Mouse (Mus musculus) gastrocnemius, adult 8-10 months (tissue): ENCODE data around the gene Spon2. TPM values are rescaled to one million over a fixed set of nuclear protein-coding genes. Genes with fewer than 3 reads are reported as not detected.

Experiments
- DNase-seq, 2 experiments: peaks; one replicate each; pipeline ENCODE4 v3.0.0; 2022; ENCODE audit warnings: low spot score in 2 of 2
- total RNA-seq, 4 experiments: library from RNA; stranded (reverse); gene quantifications; 2 replicates each; pipeline ENCODE4 v1.2.4; 2022

The Spon2 gene
- total RNA-seq = 1 to 10 TPM in 2 of 4 experiments, under 1 TPM in 2; 0.67 to 1.1 (median 0.88) TPM

DNA sequence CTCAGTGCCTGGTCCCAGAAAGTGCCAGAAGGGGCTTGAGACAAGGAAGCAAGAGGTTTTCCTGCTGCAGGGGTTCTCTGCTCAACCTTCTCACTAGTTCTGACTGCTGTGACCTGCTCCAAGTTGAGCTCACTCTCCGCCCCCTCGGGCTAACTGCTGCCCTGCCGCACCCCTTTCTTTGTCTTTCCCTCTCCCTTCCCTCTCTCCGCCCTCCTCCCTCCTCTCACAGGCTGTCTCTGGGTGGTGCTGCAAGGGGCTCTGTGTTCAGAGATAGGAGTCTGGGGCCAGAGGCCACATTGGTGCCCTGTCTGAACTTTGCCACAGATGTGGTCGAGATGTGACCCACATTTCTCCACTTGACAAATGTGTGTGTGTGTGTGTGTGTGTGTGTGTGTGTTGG, at the start of gene Spon2:
Gene Spon2, minus strand, starts transcription at position 375 of the 400 bp plus-strand sequence.
- DNase-seq = no peak

- DNase-seq = no peak
These were observed 36.2 kb upstream of the Spon2 start for GRCm38 (mm10) chr5:33254416-33254815.

- DNase-seq = no peak
These were observed 29.9 kb upstream of the Spon2 start for GRCm38 (mm10) chr5:33248186-33248585.

DNA sequence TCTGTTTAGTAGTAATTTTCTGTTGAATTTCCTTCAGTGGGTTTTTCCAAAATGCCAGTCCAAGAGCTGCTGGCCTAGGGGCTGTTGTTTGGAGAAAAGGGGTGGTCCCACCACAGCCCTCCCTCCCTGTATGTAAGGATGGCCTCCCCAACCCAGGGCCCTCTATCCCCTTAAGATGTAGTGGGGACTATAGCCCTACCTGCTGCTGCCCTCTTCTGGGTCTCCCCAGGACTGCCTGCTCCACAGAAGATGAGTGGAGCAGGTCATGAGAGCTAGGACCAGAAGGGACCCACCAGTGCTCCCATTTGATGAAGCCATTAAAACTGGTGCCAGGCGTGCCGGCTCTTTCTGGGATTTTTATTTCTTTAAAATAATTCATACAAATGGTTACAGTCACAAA, 29.1 kb upstream of the Spon2 start:
- DNase-seq = no peak

DNA sequence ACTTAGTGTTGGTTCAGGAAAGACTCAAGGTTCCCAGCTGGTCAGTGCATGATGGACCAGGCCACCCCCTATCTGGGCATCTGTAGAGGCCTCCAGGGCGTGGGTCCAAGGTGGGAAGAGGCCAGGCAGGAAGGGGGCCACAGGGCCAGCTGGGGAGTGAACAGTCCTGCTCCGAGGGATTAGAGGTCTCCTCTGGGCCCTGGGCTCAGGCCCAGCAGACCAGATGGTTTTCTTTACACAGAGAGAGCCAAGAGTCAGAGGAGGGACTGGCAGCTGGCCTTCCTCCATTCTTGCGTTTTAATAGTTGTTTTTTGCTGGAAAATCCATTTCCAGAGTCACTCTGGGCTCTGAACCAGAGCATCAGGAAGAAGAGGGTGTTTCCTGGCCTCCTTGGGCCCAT, 27.4 kb upstream of the Spon2 start:
- peak; percentile 64 to 82 for DNase-seq

GRCm38 (mm10) chr5:33244377-33244920, 26.2 kb upstream of the Spon2 start:
- DNase-seq = no peak

- no peak for DNase-seq
These were observed 21.7 kb upstream of the Spon2 start for GRCm38 (mm10) chr5:33239934-33240333.

GRCm38 (mm10) chr5:33239111-33239714, 21.0 kb upstream of the Spon2 start:
- DNase-seq = no peak

DNA sequence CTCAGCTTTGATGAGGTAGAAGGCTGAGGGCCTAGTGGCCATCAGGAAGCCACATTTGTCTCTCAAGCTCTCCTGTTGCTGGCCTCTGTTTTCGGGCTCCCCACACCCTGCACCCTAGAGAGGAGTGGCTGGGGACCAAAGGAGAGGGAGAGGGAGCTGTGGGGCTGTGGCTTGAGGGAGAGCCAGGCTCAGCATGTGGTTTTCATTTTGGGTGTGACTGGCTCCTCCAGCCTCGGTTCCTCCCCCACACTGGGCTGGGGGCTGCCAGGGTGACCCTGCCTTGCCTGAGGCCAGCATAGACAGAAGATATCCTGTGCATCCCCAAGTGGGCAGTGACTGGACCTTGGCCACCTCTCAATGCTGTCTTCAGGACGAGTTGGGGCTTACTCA, 20.0 kb upstream of the Spon2 start:
- DNase-seq = no peak

GRCm38 (mm10) chr5:33237600-33238255, 19.5 kb upstream of the Spon2 start:
- DNase-seq = peak; percentile 29 to 63

GRCm38 (mm10) chr5:33234391-33235031, 16.3 kb upstream of the Spon2 start:
- no peak for DNase-seq

DNA sequence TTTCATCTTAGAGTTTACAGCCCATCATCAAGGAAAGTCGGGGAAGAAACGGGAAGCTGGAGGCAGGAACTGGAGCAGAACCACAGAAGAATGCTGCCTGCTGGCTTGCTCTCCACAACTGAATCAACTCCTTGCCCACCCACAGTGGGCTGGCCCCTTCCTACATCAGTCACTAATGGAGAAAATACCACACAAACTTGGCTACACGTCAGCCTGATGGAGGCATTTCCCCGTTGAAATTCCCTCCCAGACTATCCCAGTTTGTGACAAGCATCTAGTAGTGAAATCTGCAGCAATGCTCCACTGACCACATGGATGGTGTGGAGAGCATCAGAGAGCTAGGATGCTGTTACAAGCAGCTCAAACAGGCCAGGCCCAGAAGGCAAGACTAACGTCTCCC, 14.5 kb upstream of the Spon2 start:
- DNase-seq = no peak

DNA sequence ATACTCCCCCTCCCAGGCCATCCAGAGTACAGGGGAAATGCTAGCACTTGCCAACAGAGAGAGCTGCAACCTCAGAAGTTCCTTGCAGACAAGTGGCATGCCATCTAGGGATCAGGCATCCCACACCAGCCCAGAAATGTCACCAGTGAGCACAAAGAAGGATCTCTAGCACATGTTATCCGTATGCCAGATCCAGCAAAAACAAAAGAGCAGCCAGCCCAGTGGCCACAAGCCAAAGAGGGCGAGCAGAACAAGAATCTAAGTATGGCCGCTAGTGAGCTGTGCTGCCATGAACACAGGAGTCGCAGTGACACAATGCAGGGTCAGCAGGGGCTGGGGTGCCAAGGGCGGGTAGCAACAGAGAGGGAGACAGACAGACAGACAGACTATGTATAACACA, 12.0 kb upstream of the Spon2 start:
- no peak for DNase-seq

- peak; percentile 27 to 34 for DNase-seq
These were observed 10.2 kb upstream of the Spon2 start for GRCm38 (mm10) chr5:33228428-33228827.

DNA sequence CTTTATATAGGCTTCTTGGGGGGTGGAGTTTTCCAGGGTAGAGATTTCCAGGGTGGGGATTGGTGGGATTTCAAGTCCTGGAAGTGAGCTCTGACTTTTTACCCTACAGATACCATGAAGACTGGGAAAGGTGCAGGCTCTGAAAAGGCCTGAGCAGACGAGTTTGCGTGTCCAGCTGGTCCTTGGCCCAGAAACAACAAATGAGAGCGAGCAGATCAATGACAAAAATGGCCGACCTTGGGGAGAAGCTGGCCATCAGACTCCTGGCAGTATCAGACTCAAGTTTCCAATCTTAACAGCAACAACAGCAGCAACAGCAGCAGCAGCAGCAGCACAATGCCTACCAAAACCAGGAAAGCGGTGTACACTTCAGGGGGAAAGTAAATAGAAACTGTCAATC, 7.4 kb upstream of the Spon2 start:
- DNase-seq = no peak

GRCm38 (mm10) chr5:33224491-33224890, 6.2 kb upstream of the Spon2 start:
- DNase-seq = no peak

DNA sequence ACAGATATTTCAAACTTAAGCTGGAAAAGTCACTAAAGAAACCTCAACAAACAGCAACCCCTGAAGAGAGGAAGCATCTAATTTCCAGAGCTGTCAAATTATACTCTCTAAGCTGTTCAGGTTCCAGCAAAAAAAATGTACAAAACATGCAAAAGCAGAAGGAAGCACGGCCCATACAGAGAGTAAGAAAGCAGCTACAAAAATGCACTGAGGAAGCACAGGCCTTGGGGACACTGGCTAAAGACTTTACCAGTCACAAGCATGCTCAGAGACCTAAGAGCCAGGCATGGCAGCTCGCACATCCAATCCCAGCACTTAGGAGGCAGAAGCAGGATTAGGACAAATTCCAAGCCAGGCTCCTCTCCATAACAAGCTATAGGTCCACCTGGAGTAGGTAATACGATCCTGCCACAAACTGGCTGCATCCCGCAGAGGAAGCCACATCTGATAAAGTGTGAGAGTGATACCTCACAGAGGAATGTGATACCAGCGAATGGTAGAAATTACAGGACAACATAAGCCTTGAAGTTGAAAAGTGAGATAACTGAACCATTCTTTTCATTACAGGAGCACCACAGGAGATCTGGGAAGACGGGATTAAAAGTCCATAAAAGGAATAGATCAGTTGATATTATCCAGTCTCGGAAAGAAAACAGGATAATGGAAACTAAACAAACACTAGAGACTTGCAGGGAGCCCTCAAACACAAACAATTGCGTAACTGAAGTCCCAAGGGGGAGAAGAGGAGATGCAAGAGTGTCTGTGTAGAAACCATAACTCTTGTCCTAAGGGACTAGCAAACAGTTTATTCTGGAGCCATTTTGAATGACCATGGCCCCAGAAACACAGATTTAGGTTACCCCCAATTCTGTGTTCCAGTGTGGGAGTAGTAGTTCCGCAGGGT, 4.8 kb upstream of the Spon2 start:
- DNase-seq = no peak

DNA sequence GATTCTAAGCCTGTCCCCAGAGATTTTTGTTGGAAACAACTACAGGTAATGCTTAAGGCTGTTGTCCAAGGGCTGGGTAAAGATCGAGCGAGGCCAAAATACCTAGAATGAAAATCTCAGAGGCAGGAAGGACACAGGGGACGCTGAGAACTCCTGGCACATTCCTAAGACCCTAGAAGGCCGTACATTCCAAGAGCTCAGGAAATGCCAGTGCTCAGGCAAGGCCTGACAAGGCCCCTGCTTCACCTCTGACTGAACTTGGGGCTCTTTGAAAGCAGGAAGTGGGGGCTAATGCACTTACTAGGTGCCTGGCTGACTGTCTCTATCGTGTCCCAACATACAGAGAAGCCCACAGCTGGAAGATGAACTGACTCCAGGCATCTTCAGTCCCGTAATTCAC, 4.1 kb upstream of the Spon2 start:
- DNase-seq = no peak

GRCm38 (mm10) chr5:33220350-33221044, 2.2 kb upstream of the Spon2 start:
- DNase-seq = peak in 1 of 2 experiments; percentile 58

- no peak for DNase-seq
These were observed 1.6 kb upstream of the Spon2 start for GRCm38 (mm10) chr5:33219831-33220230.
